Mouse (Mus musculus): ENCODE results near the gene Skap1.

GRCm38 (mm10) chr11:96612596-96612995 lies 148.2 kb downstream of the Skap1 start:
- TF ChIP-seq CTCF (IDR thresholded peaks at IDR 0.05; ENCODE audit: low read depth) (no peak), EP300 (IDR thresholded peaks at IDR 0.05; ENCODE audit: low read depth) (no peak)

All from heart, postnatal 0 days (tissue).